Mouse (Mus musculus): ENCODE data around the gene Tpra1. TPM values are rescaled to one million over a fixed set of nuclear protein-coding genes. Genes with fewer than 3 reads are reported as not detected.

The Tpra1 gene
- polyA plus RNA-seq, 1 experiment: 163 TPM

DNA sequence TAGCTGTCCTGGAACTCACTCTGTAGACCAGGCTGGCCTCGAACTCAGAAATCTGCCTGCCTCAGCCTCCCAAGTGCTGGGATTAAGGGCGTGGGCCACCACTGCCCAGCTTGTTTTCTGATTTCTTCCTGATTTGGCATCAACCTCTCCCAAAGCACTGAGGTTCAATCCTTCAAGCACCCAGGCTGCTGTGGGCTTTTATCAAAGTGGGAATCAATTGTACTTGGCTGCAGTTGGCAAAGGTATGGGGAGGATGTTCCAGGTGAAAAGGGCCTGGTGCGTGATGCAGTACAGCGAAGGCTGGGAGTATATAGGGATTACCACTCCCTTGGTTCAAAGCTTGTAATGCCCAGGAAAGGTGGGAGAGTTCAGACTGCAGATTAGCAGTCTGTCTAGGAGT lies 3.0 kb upstream of the Tpra1 start:
- Histone ChIP-seq H3K4me3 (ENCODE audit: extremely low read depth, insufficient read depth, insufficient read length) (no peak overlapping the region), H3K36me3 (ENCODE audit: control insufficient read depth, insufficient read depth, low read length) (0 out of 2 replicates have a peak, but pooled peaks cover 3% of the 10 kb centered on the region), H3K27me3 (ENCODE audit: control insufficient read depth, insufficient read depth, low read length) (no peaks in the 10 kb centered on the region), H3K4me1 (ENCODE audit: control insufficient read depth, insufficient read depth, insufficient read length) (peaks cover 18% of the 10 kb centered on the region), H3K27ac (ENCODE audit: insufficient read depth, low read length) (no peak overlapping the region)
- TF ChIP-seq CTCF (IDR thresholded peaks at IDR 0.05; ENCODE audit: extremely low read depth, insufficient read depth, insufficient read length, insufficient replicate concordance) (no peak), POLR2A (IDR thresholded peaks at IDR 0.05; ENCODE audit: low read depth, low read length) (no peak)
- 56% methylated on average over 4 of the region's 4 CpGs for WGBS
- DNase-seq (ENCODE audit: low read depth in 1 of 2, low spot score in 2 of 2): no peak

DNA sequence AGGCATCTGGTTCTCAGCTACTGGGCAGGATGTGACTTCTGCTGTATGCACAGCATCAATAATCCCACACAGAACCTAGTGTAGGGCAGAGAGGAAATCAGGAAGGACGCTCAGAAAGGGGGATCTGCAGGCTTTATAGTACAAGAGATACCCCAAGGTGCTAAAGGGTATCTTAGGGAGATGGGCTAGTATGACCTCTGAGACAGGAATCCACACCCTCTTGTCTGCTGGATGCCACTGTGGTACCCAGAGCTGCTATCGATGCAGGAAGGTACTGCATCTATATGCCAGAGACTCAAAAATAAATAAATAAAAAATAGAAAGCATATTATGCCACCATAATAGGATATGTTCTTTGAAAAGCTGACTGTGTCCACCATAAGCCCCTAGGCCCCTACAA lies 2.4 kb upstream of the Tpra1 start:
- 90% methylated on average over 2 of the region's 2 CpGs for whole genome bisulfite sequencing
- no peak overlapping the region for H3K4me3 ChIP-seq (ENCODE audit: extremely low read depth, insufficient read depth, insufficient read length)
- no peak overlapping the region for H3K27ac ChIP-seq (ENCODE audit: insufficient read depth, low read length)
- no peak for DNase-seq (ENCODE audit: low read depth in 1 of 2, low spot score in 2 of 2)
- no peaks in the 10 kb centered on the region for H3K27me3 ChIP-seq (ENCODE audit: control insufficient read depth, insufficient read depth, low read length)
- H3K4me1 ChIP-seq (ENCODE audit: control insufficient read depth, insufficient read depth, insufficient read length): peaks cover 22% of the 10 kb centered on the region
- 0 out of 2 replicates have a peak, but pooled peaks cover 2% of the 10 kb centered on the region for H3K36me3 ChIP-seq (ENCODE audit: control insufficient read depth, insufficient read depth, low read length)
- TF ChIP-seq POLR2A (IDR thresholded peaks at IDR 0.05; ENCODE audit: low read depth, low read length) (no peak), CTCF (IDR thresholded peaks at IDR 0.05; ENCODE audit: extremely low read depth, insufficient read depth, insufficient read length, insufficient replicate concordance) (no peak)

DNA sequence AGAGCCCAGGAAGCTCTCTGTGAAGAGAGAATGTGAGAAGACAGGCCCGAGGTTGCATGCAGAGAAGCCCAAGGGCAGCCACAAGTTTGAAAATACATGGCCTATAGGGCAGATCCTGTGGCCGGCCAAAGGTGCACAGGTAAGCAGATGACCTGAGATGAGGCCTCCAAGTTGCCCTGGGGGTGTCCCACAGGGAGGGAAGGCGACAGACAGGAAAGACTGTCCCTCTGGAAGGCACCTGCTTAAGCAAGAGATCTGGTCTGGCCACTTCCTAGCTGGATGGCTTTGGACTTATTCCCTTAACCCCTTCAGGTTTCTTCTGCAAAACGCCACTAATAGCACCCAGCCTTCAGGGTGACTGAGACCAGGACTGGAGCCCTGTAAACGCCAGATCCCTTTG lies 580 bp upstream of the Tpra1 start:
- Histone ChIP-seq H3K27me3 (ENCODE audit: control insufficient read depth, insufficient read depth, low read length) (no peaks in the 10 kb centered on the region), H3K4me1 (ENCODE audit: control insufficient read depth, insufficient read depth, insufficient read length) (peaks cover 25% of the 10 kb centered on the region), H3K4me3 (ENCODE audit: extremely low read depth, insufficient read depth, insufficient read length) (peak overlapping the region; percentile 59), H3K27ac (ENCODE audit: insufficient read depth, low read length) (peak overlapping the region; percentile 57), H3K36me3 (ENCODE audit: control insufficient read depth, insufficient read depth, low read length) (no peaks in the 10 kb centered on the region)
- WGBS: 7% methylated on average over 5 of the region's 5 CpGs
- DNase-seq (ENCODE audit: low read depth in 1 of 2, low spot score in 2 of 2): no peak
- TF ChIP-seq POLR2A (IDR thresholded peaks at IDR 0.05; ENCODE audit: low read depth, low read length): no peak
- no peak for TF ChIP-seq CTCF (IDR thresholded peaks at IDR 0.05; ENCODE audit: extremely low read depth, insufficient read depth, insufficient read length, insufficient replicate concordance)

DNA sequence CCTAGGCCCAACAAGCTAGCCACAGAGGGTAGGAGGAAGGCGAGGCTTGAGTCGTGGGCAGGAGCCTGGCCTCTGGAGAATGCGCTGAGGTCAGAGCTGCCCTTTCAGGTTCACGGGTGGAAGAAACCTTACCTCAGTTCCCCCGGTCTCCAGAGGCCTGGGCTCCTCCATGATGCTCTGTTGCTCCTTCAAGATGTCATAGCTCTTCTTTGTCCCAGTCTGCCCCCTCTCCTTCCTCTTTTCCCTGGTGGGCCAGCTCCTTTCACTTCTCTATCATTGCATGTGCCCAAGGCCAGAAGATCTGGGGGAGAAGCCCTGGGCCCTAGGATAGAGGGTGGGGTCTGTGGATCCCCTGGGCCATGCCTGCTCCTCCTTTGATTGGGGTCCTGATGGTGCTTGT lies 1.7 kb downstream of the Tpra1 start:
- no peak for DNase-seq (ENCODE audit: low read depth in 1 of 2, low spot score in 2 of 2)
- Histone ChIP-seq H3K36me3 (ENCODE audit: control insufficient read depth, insufficient read depth, low read length) (peaks cover 3% of the 10 kb centered on the region), H3K27ac (ENCODE audit: insufficient read depth, low read length) (no peak overlapping the region; the same call in 1 of the 2 replicates), H3K4me1 (ENCODE audit: control insufficient read depth, insufficient read depth, insufficient read length) (peaks cover 25% of the 10 kb centered on the region), H3K27me3 (ENCODE audit: control insufficient read depth, insufficient read depth, low read length) (no peaks in the 10 kb centered on the region), H3K4me3 (ENCODE audit: extremely low read depth, insufficient read depth, insufficient read length) (no peak overlapping the region)
- TF ChIP-seq POLR2A (IDR thresholded peaks at IDR 0.05; ENCODE audit: low read depth, low read length) (no peak), CTCF (IDR thresholded peaks at IDR 0.05; ENCODE audit: extremely low read depth, insufficient read depth, insufficient read length, insufficient replicate concordance) (no peak)
- 65% methylated on average over 5 of the region's 5 CpGs for WGBS

GRCm38 (mm10) chr6:88904456-88904974 lies 2.5 kb downstream of the Tpra1 start:
- no peak for TF ChIP-seq CTCF (IDR thresholded peaks at IDR 0.05; ENCODE audit: extremely low read depth, insufficient read depth, insufficient read length, insufficient replicate concordance)
- DNase-seq (ENCODE audit: low read depth in 1 of 2, low spot score in 2 of 2): no peak

GRCm38 (mm10) chr6:88905042-88905441 lies 3.0 kb downstream of the Tpra1 start:
- no peaks in the 10 kb centered on the region for H3K27me3 ChIP-seq (ENCODE audit: control insufficient read depth, insufficient read depth, low read length)
- TF ChIP-seq POLR2A (IDR thresholded peaks at IDR 0.05; ENCODE audit: low read depth, low read length) (no peak), CTCF (IDR thresholded peaks at IDR 0.05; ENCODE audit: extremely low read depth, insufficient read depth, insufficient read length, insufficient replicate concordance) (no peak)
- DNase-seq (ENCODE audit: low read depth in 1 of 2, low spot score in 2 of 2): no peak
- H3K4me1 ChIP-seq (ENCODE audit: control insufficient read depth, insufficient read depth, insufficient read length): peaks cover 25% of the 10 kb centered on the region
- no peak overlapping the region for H3K4me3 ChIP-seq (ENCODE audit: extremely low read depth, insufficient read depth, insufficient read length)
- no peak overlapping the region for H3K27ac ChIP-seq (ENCODE audit: insufficient read depth, low read length)
- H3K36me3 ChIP-seq (ENCODE audit: control insufficient read depth, insufficient read depth, low read length): peaks cover 9% of the 10 kb centered on the region
- WGBS: 91% methylated on average over 7 of the region's 7 CpGs

More at GRCm38 (mm10) chr6:88904456-88904974, 2.5 kb downstream of the Tpra1 start:
- H3K4me1 ChIP-seq (ENCODE audit: control insufficient read depth, insufficient read depth, insufficient read length): peaks cover 25% of the 10 kb centered on the region
- WGBS: 81% methylated on average over 4 of the region's 4 CpGs
- no peak overlapping the region for H3K4me3 ChIP-seq (ENCODE audit: extremely low read depth, insufficient read depth, insufficient read length)
- no peak overlapping the region for H3K27ac ChIP-seq (ENCODE audit: insufficient read depth, low read length)
- H3K27me3 ChIP-seq (ENCODE audit: control insufficient read depth, insufficient read depth, low read length): no peaks in the 10 kb centered on the region
- peaks cover 9% of the 10 kb centered on the region for H3K36me3 ChIP-seq (ENCODE audit: control insufficient read depth, insufficient read depth, low read length)

DNA sequence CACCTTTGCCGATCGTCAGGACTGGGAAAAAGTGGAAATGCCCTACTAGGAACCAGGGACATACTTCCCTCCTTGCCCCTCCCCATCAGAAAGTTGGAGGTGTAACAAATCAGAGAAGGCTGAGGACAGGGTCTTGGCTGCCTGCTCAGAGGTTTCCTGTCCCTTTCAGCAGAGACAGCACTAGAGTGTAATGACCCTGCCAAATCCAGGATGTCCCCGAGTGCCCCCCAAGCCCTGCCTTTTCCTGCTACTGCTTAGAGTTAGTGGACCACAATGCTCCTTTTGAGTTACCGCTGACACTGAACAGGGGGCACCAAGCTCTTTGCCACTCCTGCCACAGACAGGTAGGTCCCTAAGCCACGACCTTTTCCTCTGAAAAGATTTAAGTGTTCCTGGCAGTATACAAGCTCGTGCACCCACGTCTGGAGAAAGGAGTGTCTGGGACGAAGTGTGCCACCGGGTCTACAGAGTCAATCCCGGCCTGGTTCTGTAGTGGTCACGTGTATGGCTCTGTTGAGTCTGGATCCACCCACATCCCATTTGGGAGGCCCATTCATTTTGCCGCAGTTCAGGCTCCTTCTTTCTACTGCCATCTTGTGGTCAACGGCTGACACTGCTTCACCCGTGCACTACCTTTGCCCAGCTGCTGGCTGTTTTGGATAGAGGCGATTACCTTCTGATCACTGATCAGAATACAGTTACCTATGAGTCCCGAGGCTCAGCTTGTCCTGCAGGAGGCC lies 4.5 kb downstream of the Tpra1 start:
- 30% methylated on average over 16 of the region's 16 CpGs for WGBS
- Histone ChIP-seq H3K36me3 (ENCODE audit: control insufficient read depth, insufficient read depth, low read length) (peaks cover 21% of the 10 kb centered on the region), H3K27me3 (ENCODE audit: control insufficient read depth, insufficient read depth, low read length) (no peaks in the 10 kb centered on the region), H3K4me1 (ENCODE audit: control insufficient read depth, insufficient read depth, insufficient read length) (peaks cover 20% of the 10 kb centered on the region), H3K27ac (ENCODE audit: insufficient read depth, low read length) (no peak overlapping the region; the same call in 1 of the 2 replicates), H3K4me3 (ENCODE audit: extremely low read depth, insufficient read depth, insufficient read length) (no peak overlapping the region)
- peak in 1 of 2 experiments; percentile 24 for DNase-seq (ENCODE audit: low read depth in 1 of 2, low spot score in 2 of 2)
- TF ChIP-seq POLR2A (IDR thresholded peaks at IDR 0.05; ENCODE audit: low read depth, low read length): no peak
- peak; percentile 83; the same call in 1 of the 2 replicates for TF ChIP-seq CTCF (IDR thresholded peaks at IDR 0.05; ENCODE audit: extremely low read depth, insufficient read depth, insufficient read length, insufficient replicate concordance)

Measured in spleen, adult 2 months (tissue).